Mouse (Mus musculus) c-Kit-positive CD71-positive TER-119-positive erythroid progenitor cells, embryonic 14.5 days (primary cell): ENCODE results near the gene Nutf2.
A peak's percentile ranks its signal among the peaks of the same experiment; 100 is the strongest.

Source experiments
- DNase-seq: peaks from one replicate; pipeline ENCODE4 v3.0.0-alpha.2; 2013; ENCODE audit warnings: low spot score

Nutf2 gene

DNA sequence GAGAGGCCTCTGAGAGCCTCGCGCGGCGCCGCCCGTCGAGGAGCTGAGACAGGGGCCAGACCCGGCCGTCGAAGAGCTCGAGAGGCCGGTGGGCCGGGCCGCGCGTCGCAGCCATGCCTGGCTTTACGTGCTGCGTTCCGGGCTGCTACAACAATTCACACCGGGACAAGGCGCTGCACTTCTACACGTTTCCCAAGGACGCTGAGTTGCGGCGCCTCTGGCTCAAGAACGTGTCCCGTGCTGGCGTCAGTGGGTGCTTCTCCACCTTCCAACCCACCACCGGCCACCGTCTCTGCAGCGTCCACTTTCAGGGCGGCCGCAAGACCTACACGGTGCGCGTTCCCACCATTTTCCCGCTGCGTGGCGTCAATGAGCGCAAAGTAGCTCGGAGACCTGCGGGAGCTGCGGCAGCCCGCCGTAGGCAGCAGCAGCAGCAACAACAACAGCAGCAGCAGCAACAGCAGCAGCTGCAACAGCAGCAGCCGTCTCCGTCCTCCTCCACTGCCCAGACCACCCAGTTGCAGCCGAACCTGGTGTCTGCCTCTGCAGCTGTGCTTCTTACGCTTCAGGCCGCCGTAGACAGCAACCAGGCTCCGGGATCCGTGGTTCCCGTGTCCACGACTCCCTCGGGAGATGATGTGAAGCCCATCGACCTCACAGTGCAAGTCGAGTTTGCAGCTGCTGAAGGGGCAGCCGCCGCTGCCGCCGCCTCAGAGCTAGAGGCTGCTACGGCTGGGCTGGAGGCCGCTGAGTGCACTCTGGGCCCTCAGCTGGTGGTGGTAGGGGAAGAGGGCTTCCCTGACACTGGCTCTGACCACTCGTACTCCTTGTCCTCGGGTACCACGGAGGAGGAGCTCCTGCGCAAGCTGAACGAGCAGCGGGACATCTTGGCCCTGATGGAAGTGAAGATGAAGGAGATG lies 4.9 kb upstream of the Nutf2 start:
- no peak for DNase-seq

DNA sequence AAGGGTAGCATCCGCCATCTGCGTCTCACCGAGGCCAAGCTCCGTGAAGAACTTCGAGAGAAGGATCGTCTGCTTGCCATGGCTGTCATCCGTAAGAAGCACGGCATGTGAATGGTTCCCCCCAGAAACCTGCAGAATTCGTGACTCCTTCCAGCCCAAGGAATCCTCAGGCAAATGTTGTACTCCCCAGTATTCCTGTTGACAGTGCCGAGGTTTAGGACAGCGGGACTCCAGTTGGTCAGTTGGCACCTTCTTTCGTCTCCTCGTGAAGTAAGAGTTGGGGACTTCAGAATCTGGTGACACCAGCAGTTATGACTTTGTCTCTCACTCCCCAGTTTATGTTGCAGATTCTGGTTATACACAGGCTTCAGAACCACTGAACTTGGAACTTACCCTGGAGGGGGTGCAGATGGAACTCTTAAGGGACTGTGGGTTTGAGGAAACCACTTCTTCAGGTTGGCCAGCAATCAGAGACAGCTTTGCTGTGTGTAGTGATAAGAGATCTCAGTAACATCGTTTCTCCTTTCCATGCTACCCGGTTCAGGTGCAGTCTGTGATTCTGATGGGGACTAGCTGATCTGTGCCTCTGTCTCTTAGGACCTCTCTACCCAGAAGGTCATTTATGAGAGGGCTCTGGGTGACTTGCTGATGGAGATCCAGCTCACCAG lies 4.1 kb upstream of the Nutf2 start:
- no peak for DNase-seq

DNA sequence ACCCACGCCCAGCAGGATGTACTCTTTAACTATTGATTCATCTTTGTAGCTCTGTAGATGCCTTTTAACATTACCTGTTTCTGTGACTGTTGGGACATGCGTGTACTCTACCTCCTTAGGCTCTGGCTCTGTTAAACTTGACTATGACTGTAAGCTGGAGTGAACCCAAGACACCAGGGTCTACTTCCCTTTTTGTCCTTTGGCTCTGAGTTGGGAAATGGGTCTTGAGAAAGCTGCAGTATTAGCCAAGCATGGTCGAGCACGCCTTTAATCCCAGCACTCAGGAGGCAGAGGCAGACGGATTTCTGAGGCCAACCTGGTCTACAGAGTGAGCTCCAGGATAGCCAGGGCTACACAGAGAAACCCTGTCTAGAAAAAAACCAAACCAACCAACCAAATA lies 1.9 kb upstream of the Nutf2 start:
- no peak for DNase-seq

DNA sequence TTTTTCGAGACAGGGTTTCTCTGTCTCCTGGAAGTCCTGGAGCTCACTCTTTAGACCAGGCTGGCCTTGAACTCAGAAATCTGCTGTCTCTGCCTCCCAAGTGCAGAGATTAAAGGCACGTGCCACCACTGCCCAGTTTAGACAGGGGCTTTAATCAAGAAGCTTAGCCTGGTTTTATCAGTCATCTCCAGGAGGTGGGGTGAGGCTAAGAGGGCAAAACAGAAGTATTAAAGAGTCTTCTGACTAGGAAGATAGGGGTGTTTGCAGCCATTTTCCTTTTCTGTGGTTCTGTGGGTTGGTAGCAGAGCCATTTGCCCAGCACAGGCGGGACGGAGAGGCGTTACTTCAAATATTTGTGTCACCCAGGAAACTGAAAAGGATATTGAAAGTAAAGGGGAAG lies 1.1 kb upstream of the Nutf2 start:
- DNase-seq = peak; percentile 81

DNA sequence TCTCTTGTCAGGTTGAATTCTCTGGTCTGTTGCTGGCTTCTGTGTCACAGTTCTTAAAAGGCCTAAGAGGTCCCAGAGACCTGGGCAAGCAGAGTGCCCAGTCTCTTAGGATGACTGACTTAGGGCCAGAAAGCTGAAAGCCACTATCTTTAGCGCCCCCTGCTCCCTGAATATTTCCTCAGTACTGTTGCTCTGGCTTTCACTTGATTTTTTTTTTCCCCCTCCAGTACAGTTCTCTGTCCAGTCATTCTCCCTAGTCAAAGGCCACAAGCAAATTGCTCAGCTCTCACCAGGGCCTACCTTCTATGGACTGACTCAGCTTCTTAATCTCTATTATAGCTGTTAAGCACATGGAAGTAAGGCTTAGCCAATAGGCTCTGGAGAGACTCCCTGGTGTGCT lies 1.6 kb downstream of the Nutf2 start:
- DNase-seq = no peak

DNA sequence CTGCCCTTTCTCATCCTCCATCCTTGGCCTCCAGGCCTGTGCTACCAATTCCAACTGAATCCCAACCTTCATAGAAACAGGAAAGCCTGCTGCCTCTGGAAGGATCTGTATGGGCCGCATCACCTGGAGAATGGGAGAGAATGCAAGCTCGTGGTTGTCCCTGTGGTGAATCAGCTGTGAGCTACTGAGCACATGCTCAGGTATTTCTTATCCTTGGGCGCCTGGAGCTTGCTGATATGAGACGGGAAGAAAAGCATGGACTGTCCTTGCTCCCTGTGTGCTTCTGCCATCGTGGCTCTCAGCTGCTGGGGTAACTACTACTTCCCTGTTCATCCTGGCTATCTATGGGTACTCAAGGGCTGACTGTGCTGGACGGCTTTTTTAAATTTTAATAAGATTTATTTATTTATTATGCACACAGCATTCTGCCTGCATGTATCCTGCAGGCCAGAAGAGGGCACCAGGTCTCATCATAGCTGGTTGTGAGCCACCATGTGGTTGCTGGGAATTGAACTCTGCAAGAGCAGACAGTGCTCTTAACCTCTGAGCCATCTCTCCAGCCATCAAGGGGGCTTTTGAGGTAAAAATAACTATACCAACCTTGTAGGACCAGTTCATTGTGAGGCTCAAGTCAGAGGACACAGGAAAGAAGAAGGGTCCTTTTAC lies 6.1 kb downstream of the Nutf2 start:
- DNase-seq = no peak

DNA sequence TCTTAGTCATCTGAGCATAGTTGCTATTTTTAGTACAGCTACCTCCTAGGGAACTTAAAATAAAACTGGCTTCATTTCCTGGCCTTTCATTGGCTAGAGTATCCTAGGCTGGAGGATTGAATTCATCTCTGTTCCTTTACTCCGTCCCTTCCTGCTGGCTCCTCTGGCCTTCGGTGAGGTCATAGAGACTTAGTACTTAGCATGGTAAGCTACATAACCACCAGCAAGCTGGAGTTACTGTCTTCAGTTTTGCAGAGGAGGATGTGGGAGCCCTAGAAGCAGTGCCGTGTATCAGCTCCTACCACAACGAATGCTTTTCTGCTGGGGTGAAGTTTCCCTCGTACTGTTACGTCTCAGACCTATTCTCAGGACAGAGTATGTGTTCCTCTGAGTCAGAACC lies 13.9 kb downstream of the Nutf2 start:
- no peak for DNase-seq

DNA sequence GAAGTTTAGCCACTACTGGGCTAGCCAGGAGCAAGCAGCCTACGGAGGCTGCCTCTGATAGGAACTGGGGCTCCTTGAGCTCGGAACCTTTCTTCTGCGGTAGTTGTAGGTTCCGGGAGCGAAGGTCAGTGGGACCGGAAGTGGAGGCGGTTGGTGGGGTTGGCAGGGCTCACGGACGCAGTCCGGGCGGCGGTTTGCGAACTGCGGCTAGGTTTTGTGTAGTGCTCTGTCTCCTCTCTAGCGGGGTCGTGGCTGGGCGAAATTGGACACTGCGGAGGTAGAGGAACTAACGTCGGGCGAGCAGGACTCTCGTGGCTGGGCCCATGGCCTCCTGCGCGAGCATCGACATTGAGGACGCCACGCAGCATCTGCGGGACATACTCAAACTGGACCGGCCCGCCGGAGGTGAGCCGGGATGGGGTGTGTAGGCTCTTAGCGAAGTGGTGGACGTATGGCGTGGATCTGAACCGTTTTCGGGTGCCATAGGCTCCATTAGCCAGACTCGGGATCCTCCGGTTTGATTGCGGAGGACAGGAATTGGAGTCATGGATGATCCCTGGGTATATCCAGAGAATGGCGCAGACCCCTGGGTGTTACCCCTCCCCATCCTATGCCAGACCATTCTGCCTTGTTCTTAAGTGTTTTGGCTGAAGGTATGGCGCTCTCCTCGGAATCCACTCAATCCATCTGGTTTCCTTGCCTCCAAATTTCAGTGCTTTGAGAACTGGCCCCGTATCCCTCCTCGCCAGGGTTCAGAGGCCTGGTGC lies 20.6 kb downstream of the Nutf2 start, which contains the start of gene Edc4:
Gene Edc4 (plus strand): TSS at position 128 of the 767 bp plus-strand sequence.
- DNase-seq = peak; percentile 87

DNA sequence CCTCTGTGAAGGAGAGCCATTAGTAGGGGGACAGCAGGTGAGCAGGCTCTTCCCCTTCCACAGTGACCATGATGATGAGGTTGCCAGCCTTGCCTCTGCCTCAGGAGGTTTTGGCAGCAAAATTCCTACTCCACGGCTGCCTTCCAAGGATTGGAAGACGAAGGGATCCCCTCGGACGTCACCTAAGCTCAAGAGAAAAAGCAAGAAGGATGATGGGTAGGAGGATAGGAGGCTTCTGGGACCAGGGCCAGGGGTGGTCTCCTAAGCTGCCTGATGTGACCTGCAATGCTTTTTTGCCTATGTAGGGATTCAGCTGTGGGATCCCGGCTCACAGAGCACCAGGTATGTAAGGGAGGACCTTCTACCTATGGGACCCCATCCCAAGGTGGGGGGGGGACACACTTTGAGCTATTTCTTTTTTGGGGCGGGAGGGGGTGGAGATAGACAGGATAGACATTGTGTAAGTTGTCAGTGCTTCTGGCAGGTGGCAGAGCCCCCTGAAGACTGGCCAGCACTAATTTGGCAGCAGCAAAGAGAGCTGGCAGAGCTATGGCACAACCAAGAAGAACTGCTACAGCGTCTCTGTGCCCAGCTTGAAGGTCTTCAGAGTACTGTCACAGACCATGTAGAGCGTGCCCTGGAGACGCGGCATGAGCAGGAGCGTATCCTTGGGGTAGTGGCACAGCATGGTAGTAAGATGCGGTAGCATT lies 29.5 kb downstream of the Nutf2 start:
- DNase-seq = no peak

DNA sequence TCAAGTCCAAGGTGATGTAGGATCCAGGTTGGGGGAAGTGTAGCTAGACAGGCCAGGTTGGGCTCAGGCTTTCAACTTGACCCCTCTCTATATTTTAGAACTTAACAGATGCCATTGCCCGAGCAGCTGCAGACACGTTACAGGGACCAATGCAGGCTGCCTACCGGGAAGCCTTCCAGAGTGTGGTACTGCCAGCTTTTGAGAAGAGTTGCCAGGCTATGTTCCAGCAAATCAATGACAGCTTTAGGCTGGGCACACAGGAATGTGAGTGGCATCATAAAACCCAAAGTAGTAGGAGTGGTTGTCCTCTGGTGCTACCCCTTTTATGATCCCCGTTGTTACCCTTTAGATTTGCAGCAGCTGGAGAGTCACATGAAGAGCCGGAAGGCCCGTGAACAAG lies 30.5 kb downstream of the Nutf2 start:
- no peak for DNase-seq

DNA sequence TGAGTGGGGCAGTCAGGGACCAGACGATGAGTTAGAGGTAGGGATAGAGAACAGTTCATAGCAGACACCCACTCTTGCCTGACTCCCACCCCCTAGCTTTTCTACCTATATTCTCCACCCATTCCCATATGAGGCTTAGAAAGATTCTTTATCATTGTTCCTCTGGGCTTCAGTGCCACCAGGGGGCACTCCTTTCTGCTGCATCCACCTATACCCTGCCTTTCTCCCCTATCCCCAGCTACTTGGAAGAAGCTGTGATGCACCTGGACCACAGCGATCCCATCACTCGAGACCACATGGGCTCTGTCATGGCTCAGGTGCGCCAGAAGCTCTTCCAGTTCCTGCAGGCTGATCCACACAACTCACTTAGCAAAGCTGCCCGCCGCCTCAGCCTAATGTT lies 32.1 kb downstream of the Nutf2 start:
- no peak for DNase-seq

DNA sequence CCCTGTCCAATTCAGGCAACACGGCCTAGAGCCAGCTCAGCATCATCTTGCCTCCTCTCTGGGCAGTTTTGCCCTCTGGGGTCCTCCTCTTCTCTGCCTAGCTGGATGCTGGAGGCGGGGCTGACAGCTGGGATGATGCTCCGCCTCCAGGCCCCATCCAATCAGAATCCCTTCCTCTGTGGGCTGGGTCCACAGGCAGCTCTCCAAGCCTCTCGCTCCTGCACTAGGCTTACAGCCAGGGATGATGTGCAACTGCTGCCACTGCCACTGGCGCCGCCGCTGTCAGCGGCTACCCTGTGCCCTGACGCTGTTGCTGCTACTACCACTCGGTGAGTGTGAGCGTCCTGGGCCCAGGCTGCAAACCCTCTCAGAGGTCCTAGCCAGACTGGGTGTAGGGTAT lies 33.0 kb downstream of the Nutf2 start, which contains the start of gene Nrn1l:
Gene Nrn1l (plus strand): TSS at position 229 of the 400 bp plus-strand sequence.
- DNase-seq = no peak

DNA sequence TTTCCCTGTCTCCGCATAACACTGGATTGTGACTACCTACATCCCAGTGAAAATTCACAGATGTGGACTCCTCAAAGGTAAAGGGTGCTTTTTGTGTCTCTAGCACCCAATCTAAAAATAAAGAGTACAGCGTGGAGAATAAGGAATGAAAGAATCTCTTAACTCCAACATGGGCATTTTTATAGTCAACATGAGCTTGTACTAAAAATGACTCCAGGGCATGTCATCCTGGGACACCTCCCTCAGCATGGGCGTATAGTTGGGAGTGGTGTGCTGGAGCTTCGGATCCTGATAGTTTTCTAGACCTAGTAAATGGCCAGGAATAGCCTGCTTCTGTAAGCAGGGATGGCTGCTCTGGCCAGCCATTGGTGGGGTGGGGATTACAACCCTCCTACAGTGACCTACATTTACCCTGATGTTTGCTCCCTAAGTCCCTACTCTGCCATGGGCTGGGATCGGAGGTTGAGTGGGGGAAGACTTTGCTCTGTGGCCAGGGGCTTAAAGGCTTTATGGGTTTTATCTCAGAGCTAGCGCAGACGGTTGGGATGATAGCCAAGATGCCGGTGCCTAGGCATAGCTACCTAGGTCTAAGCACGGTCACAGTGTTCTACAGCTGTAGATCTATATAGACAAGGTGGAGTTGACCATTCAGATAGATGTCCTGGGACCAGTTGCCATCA lies 37.6 kb downstream of the Nutf2 start:
- DNase-seq = no peak

DNA sequence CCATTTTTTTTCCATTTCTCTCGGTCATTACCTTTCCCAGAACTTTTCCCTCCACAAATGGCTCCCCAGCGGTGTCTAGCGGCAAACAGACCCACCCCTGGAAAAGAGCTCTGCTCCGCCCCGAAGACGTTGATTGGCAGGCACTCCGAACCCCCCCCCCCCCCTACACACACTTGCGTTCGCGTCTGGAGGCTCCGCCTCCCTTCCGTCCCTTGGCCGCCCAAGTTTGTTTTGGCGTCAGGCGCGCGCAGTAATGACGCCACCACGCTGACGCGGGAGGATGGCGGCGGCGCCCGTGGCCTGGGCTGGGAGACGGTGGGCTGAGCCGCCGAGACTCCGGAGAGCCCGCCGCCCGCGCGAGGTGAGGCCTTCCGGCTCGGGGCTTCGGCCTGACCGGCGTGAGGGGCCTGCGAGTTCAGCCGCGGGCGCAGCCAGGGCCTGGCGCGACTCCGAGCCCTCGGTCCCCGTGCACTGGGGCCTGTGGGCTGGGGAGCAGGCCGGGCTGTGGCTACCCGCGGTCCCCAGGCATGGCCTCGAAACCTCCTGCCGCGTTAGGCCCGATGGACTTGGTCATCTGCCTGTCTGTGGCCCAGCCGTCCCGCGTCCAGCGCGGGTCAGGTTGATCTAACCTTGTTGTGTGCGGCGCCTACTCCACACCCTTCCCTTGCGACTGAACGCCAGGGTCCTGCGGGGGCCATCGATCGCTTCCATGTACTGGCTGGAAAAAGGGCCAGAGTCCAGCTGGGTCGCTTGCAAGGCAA lies 40.0 kb downstream of the Nutf2 start, which contains the start of gene Pskh1:
Gene Pskh1 (plus strand): TSS at position 262 of the 761 bp plus-strand sequence.
- DNase-seq = peak; percentile 88

DNA sequence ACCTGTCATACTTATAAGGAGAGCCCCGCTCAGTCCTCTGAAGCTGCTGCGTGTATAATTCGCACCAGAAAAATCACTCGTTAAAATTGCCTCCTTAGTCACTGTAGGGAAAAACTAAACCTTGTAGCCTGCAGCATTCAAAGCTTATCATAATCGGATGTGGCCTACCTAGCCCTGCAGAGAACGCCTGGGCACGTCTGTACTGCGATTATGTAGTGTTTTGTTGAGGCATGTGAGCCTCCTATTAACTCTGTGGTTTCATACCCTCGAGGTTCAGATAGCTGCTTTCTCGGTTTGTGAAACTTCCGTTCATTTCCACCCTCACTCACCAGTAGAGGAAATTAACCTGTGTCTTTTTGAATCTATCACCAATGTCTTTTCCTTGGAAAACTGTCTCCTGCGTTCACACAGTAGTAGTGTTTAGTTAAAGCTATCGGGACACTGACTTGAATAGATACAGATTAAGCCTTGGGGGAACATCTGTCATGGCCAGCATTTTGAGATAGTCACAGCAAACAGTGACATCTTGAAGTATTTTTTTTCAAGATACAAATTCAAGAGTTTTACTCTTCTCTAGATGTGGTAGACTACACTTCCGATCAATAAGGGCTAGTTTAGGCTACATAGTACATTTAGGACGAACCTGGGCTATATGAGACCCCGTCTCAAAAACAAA lies 40.7 kb downstream of the Nutf2 start:
- peak; percentile 59 for DNase-seq

DNA sequence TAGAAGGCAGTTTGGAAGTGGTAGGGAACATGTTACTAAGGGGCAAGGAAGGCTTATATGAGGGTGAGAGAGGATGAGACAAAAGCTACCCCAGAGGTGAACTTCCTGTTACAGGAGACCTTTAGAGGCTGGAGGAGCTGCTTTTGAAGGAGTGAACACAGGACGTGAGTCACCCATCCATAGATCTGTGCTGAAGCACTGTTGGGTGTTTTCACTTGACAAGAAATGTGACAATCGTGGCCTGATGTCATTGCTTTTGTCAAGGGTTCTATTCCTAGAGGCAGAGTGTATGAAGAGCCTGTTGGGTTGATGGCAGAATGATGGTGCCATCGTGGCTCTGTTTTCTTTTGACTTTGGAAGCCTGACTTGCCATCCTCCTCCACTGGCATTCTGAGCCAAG lies 59.0 kb downstream of the Nutf2 start:
- DNase-seq = no peak

DNA sequence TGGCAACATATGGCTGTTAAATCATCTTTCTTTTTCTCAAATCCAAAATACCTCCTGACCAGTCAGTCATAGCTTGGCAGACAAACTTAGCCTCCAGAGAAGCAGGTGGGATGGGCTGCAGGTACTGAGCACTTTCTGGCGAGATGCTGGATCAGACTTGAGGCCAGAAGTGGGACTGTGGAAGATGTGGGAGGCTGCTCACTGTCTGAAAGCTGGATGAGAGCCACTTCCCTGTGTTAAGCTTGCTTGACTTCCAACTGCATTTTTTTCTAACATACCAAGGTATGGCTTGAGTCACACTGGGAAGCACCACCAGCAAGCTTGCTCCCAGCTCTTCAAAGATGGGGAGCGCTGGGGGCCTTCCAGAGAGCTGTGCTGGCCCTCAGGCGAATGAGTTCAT lies 64.7 kb downstream of the Nutf2 start:
- DNase-seq = no peak
